Mouse (Mus musculus) forebrain, embryonic 16.5 days (tissue): ENCODE measurements around the gene Nfyc. TPM values are rescaled to one million over a fixed set of nuclear protein-coding genes. Genes with fewer than 3 reads are reported as not detected.

ENCODE experiments used
- ATAC-seq: fragments of 200-750 bp; cut with Nextera tagmentation; 2 replicates; pipeline ENCODE4 v1.8.0; 2017; ENCODE audit warnings: mild to moderate bottlenecking, moderate library complexity
- H3K27ac ChIP-seq: fragments of 300-500 bp; sonication (generic); 2 replicates; pipeline ENCODE4 v1.5.1; 2014; ENCODE audit warnings: low read length, control low read depth
- H3K27me3 ChIP-seq: fragments of 300-500 bp; sonication (generic); replicated peaks from 2 replicates; pipeline ENCODE4 v1.6.1; 2014; ENCODE audit warnings: low read length; ENCODE audit not compliant: control insufficient read depth, insufficient read depth
- H3K36me3 ChIP-seq: fragments of 300-500 bp; sonication (generic); 2 replicates; pipeline ENCODE4 v1.6.1; 2014; ENCODE audit not compliant: control insufficient read depth, insufficient read depth
- H3K4me1 ChIP-seq: fragments of 300-500 bp; sonication (generic); replicated peaks from 2 replicates; pipeline ENCODE4 v1.6.1; 2014; ENCODE audit warnings: low read length; ENCODE audit not compliant: control insufficient read depth, insufficient read depth
- H3K4me2 ChIP-seq: fragments of 300-500 bp; sonication (generic); 2 replicates; pipeline ENCODE4 v1.6.1; 2014; ENCODE audit warnings: mild to moderate bottlenecking, low read length, control low read depth
- H3K4me3 ChIP-seq: fragments of 300-500 bp; sonication (generic); replicated peaks from 2 replicates; pipeline ENCODE4 v1.5.1; 2014; ENCODE audit warnings: mild to moderate bottlenecking, low read length, control low read depth
- H3K9ac ChIP-seq: fragments of 300-500 bp; sonication (generic); replicated peaks from 2 replicates; pipeline ENCODE4 v1.6.1; 2014; ENCODE audit warnings: low read depth, low read length, control low read depth
- H3K9me3 ChIP-seq: fragments of 300-500 bp; sonication (generic); 2 replicates; pipeline ENCODE4 v1.6.1; 2016; ENCODE audit warnings: low read length; ENCODE audit not compliant: control insufficient read depth
- WGBS: fragments of 180-500 bp; shearing (Covaris S2); extraction: QIAGEN DNeasy Blood & Tissue Kit; methylation state at CpG from one replicate; pipeline ENCODE4 v1.1.7; 2014; 5-methylcytosine and 5-hydroxymethylcytosine counted together
- polyA plus RNA-seq: library from polyadenylated mRNA; unstranded; fragments of >200 nt; fragmentation: Nextera tagmentation; extraction: Ambion mirVana; gene quantifications from 2 replicates; pipeline ENCODE4 v1.2.1, GENCODE M21; 2015

Gene Nfyc
- polyA plus RNA-seq, 1 experiment from 2014 or later = 96.5 TPM

DNA sequence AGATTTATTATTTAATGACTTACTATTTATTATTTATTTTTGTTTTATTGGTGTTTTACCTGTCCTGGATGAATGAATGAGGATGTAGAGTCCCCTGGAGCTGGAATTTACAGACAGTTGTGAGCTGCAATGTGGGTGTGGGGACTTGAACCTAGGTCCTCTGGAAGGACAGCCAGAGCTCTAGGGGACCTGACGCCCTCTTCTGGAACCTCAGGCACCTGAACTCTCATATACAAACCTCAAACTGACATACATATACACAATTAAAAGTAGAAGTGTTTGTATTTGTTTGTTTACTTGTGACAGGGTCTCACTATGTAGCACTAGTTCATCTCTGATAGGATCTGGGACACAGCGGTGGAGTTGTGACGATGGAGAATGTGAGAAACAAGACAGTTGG is 10.0 kb upstream of the Nfyc start:
- Histone ChIP-seq H3K27me3 (no peaks in the 10 kb centered on the region), H3K9ac (no peak overlapping the region), H3K4me1 (no peaks in the 10 kb centered on the region), H3K36me3 (no peaks in the 10 kb centered on the region), H3K4me2 (no peak overlapping the region), H3K9me3 (no peaks in the 10 kb centered on the region), H3K4me3 (no peak overlapping the region), H3K27ac (no peak overlapping the region)
- 89% methylated on average over 3 of the region's 3 CpGs for WGBS
- ATAC-seq = no peak

DNA sequence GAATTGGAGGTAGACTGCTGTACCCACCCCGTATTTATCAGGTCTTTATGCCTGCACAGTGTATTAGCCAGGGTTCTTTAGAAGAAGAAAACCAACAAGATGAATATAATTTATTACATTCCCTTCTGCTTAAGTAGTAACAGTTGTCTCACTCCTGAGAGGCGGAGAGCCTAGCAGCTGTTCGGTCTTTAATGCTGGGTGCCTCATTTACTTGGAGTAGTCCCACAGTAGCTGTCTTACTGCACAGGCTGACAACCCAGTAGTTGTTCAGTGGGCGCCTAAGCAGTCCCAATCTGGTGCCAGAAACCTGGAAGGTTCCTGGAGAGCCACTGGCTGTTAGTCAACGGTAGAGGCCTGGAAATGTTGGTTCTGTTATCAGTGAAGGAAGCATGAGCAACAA is 605 bp downstream of the Nfyc start:
- Histone ChIP-seq H3K27ac (no peak overlapping the region), H3K4me2 (no peak overlapping the region), H3K36me3 (no peaks in the 10 kb centered on the region), H3K4me3 (no peak overlapping the region), H3K9ac (no peak overlapping the region), H3K4me1 (no peaks in the 10 kb centered on the region), H3K27me3 (no peaks in the 10 kb centered on the region), H3K9me3 (no peaks in the 10 kb centered on the region)
- ATAC-seq = no peak
- WGBS = 81% methylated on average over 5 of the region's 5 CpGs

- Histone ChIP-seq H3K4me2 (no peak overlapping the region), H3K9me3 (no peaks in the 10 kb centered on the region), H3K27me3 (no peaks in the 10 kb centered on the region), H3K36me3 (no peaks in the 10 kb centered on the region), H3K4me1 (peaks cover 15% of the 10 kb centered on the region), H3K9ac (no peak overlapping the region), H3K27ac (no peak overlapping the region), H3K4me3 (no peak overlapping the region)
- WGBS = 91% methylated on average over 6 of the region's 6 CpGs
- ATAC-seq = no peak
Observed at GRCm38 (mm10) chr4:120826418-120826817, 5.0 kb downstream of the Nfyc start.

DNA sequence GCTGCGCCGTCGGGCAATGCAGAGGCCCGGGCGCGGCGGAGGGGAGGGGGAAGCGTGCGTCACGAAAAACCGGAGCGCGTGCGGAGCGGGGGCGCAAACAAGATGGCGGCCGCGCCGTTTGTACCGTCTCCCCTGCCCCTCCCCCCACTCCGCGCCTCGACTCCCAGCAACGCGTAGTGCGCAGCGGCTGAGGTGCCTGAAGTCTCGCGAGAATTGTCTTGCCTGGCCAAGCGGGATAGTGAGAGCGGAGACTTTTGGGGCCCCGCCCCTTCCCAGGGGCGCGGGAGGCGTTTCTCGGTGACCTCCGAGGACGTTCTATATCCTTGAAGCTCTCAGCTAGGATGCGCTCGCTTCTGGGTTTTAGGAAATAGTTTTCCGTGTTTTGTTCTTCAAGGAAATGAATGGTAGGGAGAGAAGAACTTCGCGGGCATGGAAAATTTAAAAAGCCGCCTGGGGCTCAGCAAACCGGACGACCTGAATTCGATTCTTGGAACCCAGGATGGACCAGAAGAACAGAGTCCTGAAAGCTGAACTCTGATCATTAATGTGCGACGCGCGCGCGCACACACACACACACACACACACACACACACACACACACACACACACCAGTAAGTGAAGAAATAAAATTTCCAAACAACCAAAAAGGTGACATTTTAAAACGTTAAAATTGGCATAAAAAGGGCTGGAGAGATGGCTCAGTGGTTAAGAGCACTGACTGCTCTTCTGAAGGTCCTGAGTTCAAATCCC is 5.6 kb downstream of the Nfyc start:
- under 1% methylated on average over 46 of the region's 55 CpGs for WGBS
- Histone ChIP-seq H3K9me3 (no peaks in the 10 kb centered on the region), H3K4me3 (peak overlapping the region; percentile 87), H3K9ac (peak overlapping the region; percentile 100), H3K36me3 (no peaks in the 10 kb centered on the region), H3K4me1 (peaks cover 15% of the 10 kb centered on the region), H3K4me2 (peak overlapping the region; percentile 58), H3K27me3 (no peaks in the 10 kb centered on the region), H3K27ac (peak overlapping the region; percentile 100)
- peak; percentile 97 for ATAC-seq

- Histone ChIP-seq H3K9me3 (no peaks in the 10 kb centered on the region), H3K4me1 (peaks cover 15% of the 10 kb centered on the region), H3K4me3 (peak overlapping the region; percentile 87), H3K27me3 (no peaks in the 10 kb centered on the region), H3K4me2 (peak overlapping the region; percentile 57), H3K27ac (peak overlapping the region; percentile 100), H3K36me3 (no peaks in the 10 kb centered on the region), H3K9ac (peak overlapping the region; percentile 100)
- 0% methylated on average over 47 of the region's 53 CpGs for WGBS
- ATAC-seq = peak; percentile 95
Observed at GRCm38 (mm10) chr4:120825100-120825553, 6.2 kb downstream of the Nfyc start.

DNA sequence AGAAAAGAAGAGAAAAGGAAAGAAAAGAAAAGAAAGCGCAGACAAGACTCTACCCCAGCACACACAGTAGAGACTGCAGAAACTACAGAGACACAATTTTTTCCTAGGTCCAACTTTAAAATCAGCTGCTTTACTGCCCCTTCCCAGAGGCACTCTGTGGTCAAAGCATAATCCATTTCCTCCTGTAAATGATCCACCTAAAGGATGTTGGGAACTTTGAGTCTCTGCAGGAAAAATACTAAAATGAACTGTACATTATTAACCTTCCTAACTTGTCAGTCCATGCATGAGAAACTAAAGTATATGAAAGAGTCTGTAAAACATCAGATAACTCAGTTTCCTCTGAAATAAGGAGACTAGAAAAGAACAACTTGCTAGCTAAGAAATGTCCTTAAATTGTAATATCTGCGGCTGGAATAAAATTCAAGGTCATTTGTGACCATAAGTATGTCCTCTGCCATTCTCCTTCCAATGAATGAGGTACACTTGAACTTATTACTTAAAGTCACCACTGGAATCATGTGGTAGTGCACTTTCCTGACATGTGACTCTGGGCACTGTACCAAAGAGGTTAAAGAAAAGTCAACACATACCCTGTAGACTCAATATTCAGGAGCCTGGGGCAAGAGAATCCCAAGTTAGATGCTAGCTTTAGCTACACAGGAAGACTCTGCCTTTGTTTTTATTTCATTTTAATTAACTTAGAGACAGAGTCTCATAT is 9.0 kb downstream of the Nfyc start:
- Histone ChIP-seq H3K4me1 (peaks cover 17% of the 10 kb centered on the region), H3K4me2 (no peak overlapping the region), H3K36me3 (no peaks in the 10 kb centered on the region), H3K9me3 (no peaks in the 10 kb centered on the region), H3K4me3 (no peak overlapping the region), H3K27ac (no peak overlapping the region), H3K27me3 (no peaks in the 10 kb centered on the region), H3K9ac (no peak overlapping the region)
- 85% methylated on average over 2 of the region's 2 CpGs for WGBS
- ATAC-seq = no peak

DNA sequence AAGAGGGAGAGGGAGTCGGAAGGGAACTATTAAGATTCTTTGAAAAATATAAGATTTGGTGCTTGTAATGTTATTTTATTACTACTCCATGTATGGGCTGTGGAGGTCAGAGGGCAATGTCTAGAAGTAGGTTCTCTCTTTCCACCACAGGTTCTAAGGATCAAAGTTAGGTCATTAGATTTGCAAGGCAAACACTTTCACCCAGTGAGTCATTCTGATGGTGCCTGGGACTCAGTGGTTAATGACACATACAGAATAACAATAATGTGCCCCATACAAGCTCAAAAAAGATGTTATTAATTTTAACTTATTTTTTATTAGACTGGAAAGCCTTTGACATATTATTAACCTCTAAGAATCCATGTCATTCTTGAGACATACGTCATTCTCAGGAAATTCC is 11.5 kb downstream of the Nfyc start:
- ATAC-seq = no peak
- Histone ChIP-seq H3K27ac (no peak overlapping the region), H3K4me1 (peaks cover 25% of the 10 kb centered on the region), H3K27me3 (no peaks in the 10 kb centered on the region), H3K9ac (no peak overlapping the region), H3K4me2 (no peak overlapping the region), H3K9me3 (no peaks in the 10 kb centered on the region), H3K4me3 (no peak overlapping the region), H3K36me3 (no peaks in the 10 kb centered on the region)
- 98% methylated on average over 2 of the region's 2 CpGs for WGBS

GRCm38 (mm10) chr4:120819296-120819695 is 12.1 kb downstream of the Nfyc start:
- WGBS = 85% methylated on average over 1 of the region's 1 CpGs
- Histone ChIP-seq H3K4me1 (peaks cover 23% of the 10 kb centered on the region), H3K36me3 (no peaks in the 10 kb centered on the region), H3K27ac (no peak overlapping the region), H3K4me2 (no peak overlapping the region), H3K9ac (no peak overlapping the region), H3K4me3 (no peak overlapping the region), H3K27me3 (no peaks in the 10 kb centered on the region), H3K9me3 (no peaks in the 10 kb centered on the region)
- no peak for ATAC-seq

GRCm38 (mm10) chr4:120817951-120818350 is 13.4 kb downstream of the Nfyc start:
- Histone ChIP-seq H3K4me3 (no peak overlapping the region), H3K36me3 (no peaks in the 10 kb centered on the region), H3K27ac (no peak overlapping the region), H3K9me3 (no peaks in the 10 kb centered on the region), H3K9ac (no peak overlapping the region), H3K27me3 (no peaks in the 10 kb centered on the region), H3K4me2 (no peak overlapping the region), H3K4me1 (peaks cover 22% of the 10 kb centered on the region)
- ATAC-seq = no peak
- 88% methylated on average over 2 of the region's 2 CpGs for WGBS
